Mouse (Mus musculus): Measurements from ENCODE around the gene Nmrk1. TPM values are rescaled to one million over a fixed set of nuclear protein-coding genes. Genes with fewer than 3 reads are reported as not detected.
A peak's percentile ranks its signal among the peaks of the same experiment; 100 is the strongest.

Gene Nmrk1
- total and polyA plus RNA-seq, 3 experiments, result 3.6 to 51.4 (median 41.3) TPM

DNA sequence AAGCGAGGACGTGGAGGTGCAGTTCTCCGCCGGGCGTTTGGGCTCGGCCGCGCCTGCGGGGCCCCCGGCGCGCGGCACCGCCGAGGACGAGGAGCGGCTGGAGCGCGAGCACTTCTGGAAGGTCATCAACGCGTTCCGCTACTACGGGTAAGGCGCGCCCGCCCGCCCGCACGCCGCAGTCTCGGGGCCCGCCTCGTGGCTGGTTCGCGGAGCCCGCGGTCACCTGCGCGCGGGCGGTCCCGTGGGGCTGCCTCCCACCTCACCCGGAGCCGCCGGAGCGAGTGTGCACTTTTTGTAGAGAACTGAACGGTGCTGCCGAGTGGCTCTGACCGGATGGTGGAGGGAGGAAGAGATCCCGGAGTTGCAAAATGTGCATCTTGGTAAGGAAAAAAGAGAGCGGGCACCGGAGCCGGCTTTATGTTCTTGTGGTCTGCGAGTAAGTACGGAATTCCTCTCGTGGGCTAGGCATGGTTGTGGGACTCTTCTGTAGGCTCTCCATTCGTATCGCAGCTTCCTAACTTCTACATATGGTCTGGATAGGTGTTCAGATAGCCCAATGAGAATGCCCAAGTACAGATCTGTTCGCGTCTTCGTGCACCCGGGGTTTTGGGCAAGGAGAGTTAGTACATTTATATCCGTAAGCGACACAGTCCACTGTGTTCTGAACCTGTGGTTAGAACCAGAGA, 39.4 kb downstream of the Nmrk1 start:
- H3K4me1 ChIP-seq (ENCODE audit: insufficient read depth, low read depth, low read length), result peaks cover 48% of the 10 kb centered on the region
- H3K4me3 ChIP-seq (ENCODE audit: low read depth, low read length), result peak overlapping the region; percentile 84
- TF ChIP-seq GATA2 (IDR thresholded peaks at IDR 0.05; ENCODE audit: borderline replicate concordance, low read depth, low read length) (no peak), POLR2AphosphoS5 (IDR thresholded peaks at IDR 0.05; ENCODE audit: insufficient replicate concordance, low read depth, low read length) (no peak), GATA1 (IDR thresholded peaks at IDR 0.05; ENCODE audit: borderline replicate concordance, low read length) (no peak), TAL1 (conservative IDR thresholded peaks at IDR 0.05; ENCODE audit: low read depth, low read length) (no peak), CTCF (IDR thresholded peaks at IDR 0.05; ENCODE audit: low read depth, low read length) (no peak)
- ATAC-seq (ENCODE audit: extremely low read depth, insufficient number of reproducible peaks, low FRiP score, poor library complexity, severe bottlenecking), result no peak
- no peak for DNase-seq (ENCODE audit: low spot score)
- H3K9me3 ChIP-seq (replicated peaks), result no peaks in the 10 kb centered on the region
- peaks cover 20% of the 10 kb centered on the region for H3K36me3 ChIP-seq (replicated peaks)
- no peaks in the 10 kb centered on the region for H3K27me3 ChIP-seq (ENCODE audit: insufficient read depth, low read length)

- no peak for ATAC-seq (ENCODE audit: extremely low read depth, insufficient number of reproducible peaks, low FRiP score, poor library complexity, severe bottlenecking)
- Histone ChIP-seq H3K27me3 (ENCODE audit: insufficient read depth, low read length) (no peaks in the 10 kb centered on the region), H3K36me3 (replicated peaks) (peaks cover 24% of the 10 kb centered on the region), H3K9me3 (replicated peaks) (no peaks in the 10 kb centered on the region), H3K4me3 (ENCODE audit: low read depth, low read length) (peak overlapping the region; percentile 84), H3K4me1 (ENCODE audit: insufficient read depth, low read depth, low read length) (peaks cover 44% of the 10 kb centered on the region)
- DNase-seq (ENCODE audit: low spot score), result no peak
- no peak for TF ChIP-seq GATA1 (IDR thresholded peaks at IDR 0.05; ENCODE audit: borderline replicate concordance, low read length)
- TF ChIP-seq POLR2AphosphoS5 (IDR thresholded peaks at IDR 0.05; ENCODE audit: insufficient replicate concordance, low read depth, low read length), result no peak
- TF ChIP-seq CTCF (IDR thresholded peaks at IDR 0.05; ENCODE audit: low read depth, low read length), result no peak
- TF ChIP-seq TAL1 (conservative IDR thresholded peaks at IDR 0.05; ENCODE audit: low read depth, low read length), result no peak
- TF ChIP-seq GATA2 (IDR thresholded peaks at IDR 0.05; ENCODE audit: borderline replicate concordance, low read depth, low read length), result no peak
Measured at GRCm38 (mm10) chr19:18672498-18672897, 40.7 kb downstream of the Nmrk1 start.

- Histone ChIP-seq H3K4me3 (ENCODE audit: low read depth, low read length) (peak overlapping the region; percentile 84; the same call in 1 of the 2 replicates), H3K9me3 (replicated peaks) (no peaks in the 10 kb centered on the region), H3K36me3 (replicated peaks) (peaks cover 30% of the 10 kb centered on the region), H3K27me3 (ENCODE audit: insufficient read depth, low read length) (no peaks in the 10 kb centered on the region), H3K4me1 (ENCODE audit: insufficient read depth, low read depth, low read length) (peaks cover 42% of the 10 kb centered on the region)
- no peak for DNase-seq (ENCODE audit: low spot score)
- TF ChIP-seq GATA2 (IDR thresholded peaks at IDR 0.05; ENCODE audit: borderline replicate concordance, low read depth, low read length), result no peak
- TF ChIP-seq TAL1 (conservative IDR thresholded peaks at IDR 0.05; ENCODE audit: low read depth, low read length), result no peak
- no peak for TF ChIP-seq GATA1 (IDR thresholded peaks at IDR 0.05; ENCODE audit: borderline replicate concordance, low read length)
- no peak for TF ChIP-seq POLR2AphosphoS5 (IDR thresholded peaks at IDR 0.05; ENCODE audit: insufficient replicate concordance, low read depth, low read length)
- TF ChIP-seq CTCF (IDR thresholded peaks at IDR 0.05; ENCODE audit: low read depth, low read length), result no peak
- no peak for ATAC-seq (ENCODE audit: extremely low read depth, insufficient number of reproducible peaks, low FRiP score, poor library complexity, severe bottlenecking)
Measured at GRCm38 (mm10) chr19:18673116-18673515, 41.4 kb downstream of the Nmrk1 start.

GRCm38 (mm10) chr19:18682142-18682541, 50.4 kb downstream of the Nmrk1 start:
- ATAC-seq (ENCODE audit: extremely low read depth, insufficient number of reproducible peaks, low FRiP score, poor library complexity, severe bottlenecking) (no peak), DNase-seq (ENCODE audit: low spot score) (no peak)
- no peak overlapping the region for H3K4me3 ChIP-seq (ENCODE audit: low read depth, low read length)
- peaks cover 10% of the 10 kb centered on the region; the same call in 1 of the 2 replicates for H3K4me1 ChIP-seq (ENCODE audit: insufficient read depth, low read depth, low read length)
- no peaks in the 10 kb centered on the region for H3K9me3 ChIP-seq (replicated peaks)
- H3K27me3 ChIP-seq (ENCODE audit: insufficient read depth, low read length), result no peaks in the 10 kb centered on the region
- peaks cover 63% of the 10 kb centered on the region for H3K36me3 ChIP-seq (replicated peaks)
- TF ChIP-seq GATA2 (IDR thresholded peaks at IDR 0.05; ENCODE audit: borderline replicate concordance, low read depth, low read length), result no peak
- TF ChIP-seq POLR2AphosphoS5 (IDR thresholded peaks at IDR 0.05; ENCODE audit: insufficient replicate concordance, low read depth, low read length), result no peak
- TF ChIP-seq GATA1 (IDR thresholded peaks at IDR 0.05; ENCODE audit: borderline replicate concordance, low read length), result no peak
- TF ChIP-seq CTCF (IDR thresholded peaks at IDR 0.05; ENCODE audit: low read depth, low read length), result no peak
- TF ChIP-seq TAL1 (conservative IDR thresholded peaks at IDR 0.05; ENCODE audit: low read depth, low read length), result no peak

- 0 out of 2 replicates have a peak, but pooled peaks have one; percentile 18 for ATAC-seq (ENCODE audit: extremely low read depth, insufficient number of reproducible peaks, low FRiP score, poor library complexity, severe bottlenecking)
- Histone ChIP-seq H3K27me3 (ENCODE audit: insufficient read depth, low read length) (no peaks in the 10 kb centered on the region), H3K36me3 (replicated peaks) (peaks cover 59% of the 10 kb centered on the region), H3K9me3 (replicated peaks) (no peaks in the 10 kb centered on the region), H3K4me1 (ENCODE audit: insufficient read depth, low read depth, low read length) (peaks cover 28% of the 10 kb centered on the region), H3K4me3 (ENCODE audit: low read depth, low read length) (no peak overlapping the region)
- TF ChIP-seq GATA1 (IDR thresholded peaks at IDR 0.05; ENCODE audit: borderline replicate concordance, low read length) (no peak), CTCF (IDR thresholded peaks at IDR 0.05; ENCODE audit: low read depth, low read length) (peak; percentile 79), POLR2AphosphoS5 (IDR thresholded peaks at IDR 0.05; ENCODE audit: insufficient replicate concordance, low read depth, low read length) (no peak), TAL1 (conservative IDR thresholded peaks at IDR 0.05; ENCODE audit: low read depth, low read length) (no peak), GATA2 (IDR thresholded peaks at IDR 0.05; ENCODE audit: borderline replicate concordance, low read depth, low read length) (no peak)
- no peak for DNase-seq (ENCODE audit: low spot score)
Measured at GRCm38 (mm10) chr19:18687556-18687955, 55.8 kb downstream of the Nmrk1 start.

DNA sequence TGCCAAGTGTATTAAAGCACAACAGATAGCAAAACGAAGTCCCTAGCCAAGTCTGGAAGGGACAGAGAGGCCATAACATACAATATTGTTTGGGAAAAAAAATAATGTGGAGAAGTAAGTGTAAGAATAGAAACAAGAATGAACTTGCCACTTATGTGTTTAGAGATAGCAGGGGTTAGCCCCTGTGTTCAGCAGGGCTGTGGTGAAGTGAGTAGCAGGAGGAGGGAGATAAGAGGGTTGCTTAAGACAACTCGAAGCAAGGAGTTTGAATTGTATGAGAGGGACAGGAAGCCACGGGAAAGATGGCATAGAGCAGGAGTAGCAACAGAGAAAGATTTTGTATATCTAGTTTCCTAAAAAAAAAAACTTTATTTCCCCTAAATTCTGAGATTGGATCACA, 60.4 kb downstream of the Nmrk1 start:
- Histone ChIP-seq H3K4me1 (ENCODE audit: insufficient read depth, low read depth, low read length) (peaks cover 46% of the 10 kb centered on the region), H3K36me3 (replicated peaks) (peaks cover 72% of the 10 kb centered on the region), H3K4me3 (ENCODE audit: low read depth, low read length) (no peak overlapping the region), H3K9me3 (replicated peaks) (no peaks in the 10 kb centered on the region), H3K27me3 (ENCODE audit: insufficient read depth, low read length) (no peaks in the 10 kb centered on the region)
- ATAC-seq (ENCODE audit: extremely low read depth, insufficient number of reproducible peaks, low FRiP score, poor library complexity, severe bottlenecking) (peak; percentile 82), DNase-seq (ENCODE audit: low spot score) (no peak)
- TF ChIP-seq CTCF (IDR thresholded peaks at IDR 0.05; ENCODE audit: low read depth, low read length) (no peak), POLR2AphosphoS5 (IDR thresholded peaks at IDR 0.05; ENCODE audit: insufficient replicate concordance, low read depth, low read length) (no peak), TAL1 (conservative IDR thresholded peaks at IDR 0.05; ENCODE audit: low read depth, low read length) (peak; percentile 72)
